In the genomic region with DNA sequence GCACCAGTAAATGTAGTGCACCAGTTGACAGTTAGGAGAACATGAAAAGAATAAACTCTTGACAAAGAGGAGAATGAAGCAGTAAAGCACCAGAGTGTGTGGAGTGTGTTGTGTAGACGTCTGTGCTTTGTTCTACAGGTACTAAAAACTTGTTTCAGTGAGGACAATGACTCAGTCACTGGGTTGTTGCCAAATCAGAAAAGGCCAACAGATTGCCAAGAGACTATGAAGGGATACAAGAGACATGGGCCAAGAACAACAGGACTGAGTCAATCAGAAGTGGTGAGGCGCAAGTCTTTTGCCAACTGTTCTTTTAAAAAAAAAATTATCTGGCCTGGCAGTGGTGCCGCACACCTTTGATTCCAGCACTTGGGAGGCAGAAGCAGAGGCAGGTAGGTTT, we compare ENCODE assay signal across 18 mouse cellular contexts.
A peak's percentile ranks its signal among the peaks of the same experiment; 100 is the strongest.
DNase-seq lines count a peak whose midpoint lies in the region; ATAC-seq and TF ChIP-seq lines count a peak whose summit lies in the region.
"Had no signal": no experiment of that assay in that cellular context is flagged by ENCODE, and none has a peak within 500 bp of the region (broad histone marks: within the 10 kb centered on the region; RNA-seq: fewer than 3 reads in every experiment).

No protein-coding gene starts in this region.

- no peak for ATAC-seq in hindbrain, embryonic 11.5 days (ENCODE audit: low FRiP score)
- ATAC-seq: CD4-positive, CD25-positive, alpha-beta regulatory T cell, adult 4 months; forebrain, embryonic 15.5 days; hindbrain, embryonic 16.5 days had no signal

- peak; percentile 95 for DNase-seq in heart, adult 11 months
- no peak for DNase-seq in heart, postnatal 25 days (ENCODE audit: low spot score)
- peak; percentile 8 for DNase-seq in MEL (ENCODE audit: low read depth, low spot score)
- DNase-seq in adrenal gland, postnatal 25 days = peak; percentile 36
- DNase-seq in cerebellum, postnatal 36 days = peak; percentile 33 to 70
- DNase-seq in hindbrain, embryonic 11.5 days (ENCODE audit: low spot score) = no peak
- DNase-seq in right cerebral cortex, postnatal 36 days (ENCODE audit: low spot score in 2 of 2) = no peak
- no peak for DNase-seq in kidney, adult 18-20 months
- DNase-seq: layer of hippocampus, adult 9-11 months; lung, embryonic 14.5 days; thymus, postnatal 4 days had no signal

- H3K4me1 ChIP-seq in MEL (ENCODE audit: control insufficient read depth in 1 of 2, insufficient read depth in 2 of 2, low read length in 2 of 2) = no peaks in the 10 kb centered on the region
- H3K4me1 ChIP-seq in hindbrain, embryonic 11.5 days (replicated peaks; ENCODE audit: control insufficient read depth, insufficient read depth, low read length) = no peaks in the 10 kb centered on the region
- H3K4me1 ChIP-seq: embryonic facial prominence, embryonic 10.5 days; kidney, embryonic 15.5 days; limb, embryonic 12.5 days; stomach, embryonic 15.5 days had no signal

- TF ChIP-seq EP300 in MEL (IDR thresholded peaks at IDR 0.05; ENCODE audit: low read depth in 1 of 2, low read length in 2 of 2) = no peak

- no peaks in the 10 kb centered on the region for H3K27me3 ChIP-seq in MEL (ENCODE audit: control insufficient read depth in 1 of 2, insufficient read depth in 2 of 2, low read length in 2 of 2)
- H3K27me3 ChIP-seq in hindbrain, embryonic 11.5 days (ENCODE audit: control insufficient read depth, insufficient read depth, low read length) = no peaks in the 10 kb centered on the region
- H3K27me3 ChIP-seq: forebrain, embryonic 15.5 days; kidney, embryonic 15.5 days; limb, embryonic 12.5 days; stomach, embryonic 15.5 days had no signal

- no peaks in the 10 kb centered on the region for H3K79me2 ChIP-seq in MEL (ENCODE audit: control insufficient read depth, insufficient read depth, low read length, poor library complexity)

- no peaks in the 10 kb centered on the region for H3K9me3 ChIP-seq in MEL (replicated peaks; ENCODE audit: insufficient read depth, low read length)
- no peaks in the 10 kb centered on the region for H3K9me3 ChIP-seq in hindbrain, embryonic 11.5 days (ENCODE audit: control insufficient read depth, low read length)
- H3K9me3 ChIP-seq: embryonic facial prominence, embryonic 10.5 days; forebrain, embryonic 15.5 days; kidney, embryonic 15.5 days; limb, embryonic 12.5 days; stomach, embryonic 15.5 days had no signal

- TF ChIP-seq CTCF in MEL (IDR thresholded peaks at IDR 0.05 in 2 of 3, conservative IDR thresholded peaks at IDR 0.05 in 1 of 3; ENCODE audit: control insufficient read depth in 1 of 3, insufficient read depth in 1 of 3, low read depth in 2 of 3, low read length in 3 of 3, poor library complexity in 1 of 3, severe bottlenecking in 1 of 3) = no peak

- H3K4me2 ChIP-seq in hindbrain, embryonic 11.5 days (replicated peaks; ENCODE audit: low read depth, low read length) = no peak overlapping the region
- H3K4me2 ChIP-seq: forebrain, embryonic 15.5 days; kidney, embryonic 15.5 days; limb, embryonic 12.5 days; lung, embryonic 14.5 days; stomach, embryonic 15.5 days had no signal

- intact Hi-C loops in heart, postnatal 25 days (cut with DNase I) = no loop called here

- no peak for TF ChIP-seq POLR2A in MEL (IDR thresholded peaks at IDR 0.05; ENCODE audit: control insufficient read depth in 1 of 2, insufficient read depth in 1 of 2, low read depth in 1 of 2, low read length in 2 of 2, poor library complexity in 1 of 2)

- H3K4me3 ChIP-seq in MEL (ENCODE audit: control insufficient read depth in 1 of 2, insufficient read depth in 1 of 2, low read depth in 2 of 2, low read length in 2 of 2) = no peak overlapping the region
- H3K4me3 ChIP-seq in hindbrain, embryonic 11.5 days (ENCODE audit: low read depth, low read length) = no peak overlapping the region
- H3K4me3 ChIP-seq: embryonic facial prominence, embryonic 10.5 days; forebrain, embryonic 15.5 days; kidney, embryonic 15.5 days; limb, embryonic 12.5 days; stomach, embryonic 15.5 days had no signal

- H3K9ac ChIP-seq in MEL (ENCODE audit: control insufficient read depth, low read depth, low read length, poor library complexity, severe bottlenecking) = no peak overlapping the region
- no peak overlapping the region for H3K9ac ChIP-seq in hindbrain, embryonic 11.5 days (ENCODE audit: low read depth, low read length)
- H3K9ac ChIP-seq: forebrain, embryonic 15.5 days; kidney, embryonic 15.5 days; limb, embryonic 12.5 days; lung, embryonic 14.5 days; stomach, embryonic 15.5 days had no signal

- H3K36me3 ChIP-seq in MEL (ENCODE audit: control insufficient read depth in 1 of 2, insufficient read depth in 2 of 2, low read length in 2 of 2) = no peaks in the 10 kb centered on the region
- no peaks in the 10 kb centered on the region for H3K36me3 ChIP-seq in hindbrain, embryonic 11.5 days (ENCODE audit: control insufficient read depth, insufficient read depth, low read length)
- H3K36me3 ChIP-seq: embryonic facial prominence, embryonic 10.5 days; kidney, embryonic 15.5 days; limb, embryonic 12.5 days; stomach, embryonic 15.5 days had no signal

- WGBS in hindbrain, embryonic 11.5 days = 94% methylated on average over 3 of the region's 3 CpGs

- no peak for TF ChIP-seq RAD21 in MEL (IDR thresholded peaks at IDR 0.05; ENCODE audit: low read depth, low read length)

- no peak overlapping the region for H3K27ac ChIP-seq in MEL (ENCODE audit: control insufficient read depth, low read depth, low read length)
- H3K27ac ChIP-seq in hindbrain, embryonic 11.5 days (ENCODE audit: low read depth, low read length) = no peak overlapping the region
- H3K27ac ChIP-seq: embryonic facial prominence, embryonic 10.5 days; forebrain, embryonic 15.5 days; kidney, embryonic 15.5 days; limb, embryonic 12.5 days; stomach, embryonic 15.5 days had no signal

TF ChIP-seq in MEL, 35 proteins besides CTCF, POLR2A, EP300 and RAD21:
- TF ChIP-seq BHLHE40 (IDR thresholded peaks at IDR 0.05; ENCODE audit: borderline replicate concordance, low read depth, low read length) (no peak), TBP (IDR thresholded peaks at IDR 0.05; ENCODE audit: low read depth, low read length) (no peak), ETS1 (IDR thresholded peaks at IDR 0.05; ENCODE audit: low read depth, low read length) (no peak), JUND (IDR thresholded peaks at IDR 0.05; ENCODE audit: low read depth, low read length) (no peak), USF1 (IDR thresholded peaks at IDR 0.05; ENCODE audit: low read depth, low read length) (no peak), CHD2 (IDR thresholded peaks at IDR 0.05; ENCODE audit: low read length) (no peak), SMC3 (IDR thresholded peaks at IDR 0.05; ENCODE audit: low read depth, low read length) (no peak), E2F4 (IDR thresholded peaks at IDR 0.05; ENCODE audit: borderline replicate concordance, low read depth, low read length) (no peak), MAX (IDR thresholded peaks at IDR 0.05; ENCODE audit: low read length) (no peak), MEF2A (IDR thresholded peaks at IDR 0.05; ENCODE audit: extremely low read depth, insufficient replicate concordance, low read depth, low read length, poor library complexity, severe bottlenecking) (no peak), UBTF (IDR thresholded peaks at IDR 0.05; ENCODE audit: borderline replicate concordance, insufficient read depth, low read depth, low read length) (no peak), MXI1 (IDR thresholded peaks at IDR 0.05; ENCODE audit: low read depth, low read length) (no peak)
TF ChIP-seq in MEL: peak in this region for 0.

Comparison
In these comparisons a context has a peak if more than half of its experiments do, and no peak if none do; other contexts are left out.
1. DNase-seq: peak in heart, adult 11 months (single experiment), MEL (single experiment), adrenal gland, postnatal 25 days (single experiment) and cerebellum, postnatal 36 days (2 of 2); none in heart, postnatal 25 days (single experiment), hindbrain, embryonic 11.5 days (single experiment), right cerebral cortex, postnatal 36 days (0 of 2) and kidney, adult 18-20 months (single experiment).